Mouse (Mus musculus): ENCODE data around the gene Cop1. TPM values are rescaled to one million over a fixed set of nuclear protein-coding genes. Genes with fewer than 3 reads are reported as not detected.

Cop1 gene
- polyA plus RNA-seq, 1 experiment from 2014 or later, result 32.8 TPM

GRCm38 (mm10) chr1:159392667-159393066, 160.5 kb downstream of the Cop1 start:
- no peak for TF ChIP-seq CTCF (IDR thresholded peaks at IDR 0.05; ENCODE audit: low read depth)
- no peak for TF ChIP-seq EP300 (IDR thresholded peaks at IDR 0.05; ENCODE audit: low read depth)
- H3K36me3 ChIP-seq (replicated peaks; ENCODE audit: insufficient read depth, low read length), result no peaks in the 10 kb centered on the region
- no peak for DNase-seq
- WGBS (ENCODE audit: insufficient replicate concordance), result 50% methylated on average over 8 of the region's 8 CpGs
- no peak overlapping the region for H3K27ac ChIP-seq (ENCODE audit: low read depth)
- H3K9me3 ChIP-seq (ENCODE audit: low read length), result no peaks in the 10 kb centered on the region
- H3K27me3 ChIP-seq (ENCODE audit: insufficient read depth, low read length), result no peaks in the 10 kb centered on the region
- H3K9ac ChIP-seq (replicated peaks), result no peak overlapping the region
- H3K4me1 ChIP-seq (ENCODE audit: insufficient read depth), result no peaks in the 10 kb centered on the region
- ATAC-seq, result no peak
- H3K4me2 ChIP-seq (ENCODE audit: low read depth, low read length), result no peak overlapping the region
- H3K4me3 ChIP-seq (ENCODE audit: low read depth, low read length), result no peak overlapping the region

DNA sequence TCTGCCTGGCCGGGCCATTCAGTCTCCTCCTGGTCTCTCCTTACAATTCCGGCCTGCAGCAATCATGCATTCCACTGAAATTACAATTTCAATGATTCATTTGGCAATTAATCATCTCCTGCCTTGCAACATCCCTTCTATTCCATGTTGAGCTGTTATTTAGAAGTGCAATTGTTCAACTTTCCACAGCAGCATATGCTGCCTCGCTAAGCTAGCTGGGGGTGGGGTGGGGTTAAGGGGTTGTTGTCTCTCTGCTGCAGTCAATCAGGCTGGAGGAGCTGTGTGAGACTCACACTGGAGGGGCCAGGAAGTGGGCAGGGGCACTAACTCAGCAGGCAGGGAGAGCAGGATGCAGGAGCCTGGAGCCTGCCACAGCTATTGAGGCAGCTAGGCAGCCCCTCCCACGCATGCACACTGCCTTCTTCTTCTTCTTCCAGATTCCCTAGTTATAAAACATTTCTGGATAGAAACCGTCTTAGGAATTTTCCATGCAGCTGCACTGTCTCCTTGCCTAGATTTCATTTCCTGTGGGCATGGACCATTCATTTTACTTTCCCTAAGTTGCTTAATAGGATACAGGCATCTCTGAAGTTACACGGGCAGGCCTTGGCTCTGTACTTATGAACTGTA, 161.1 kb downstream of the Cop1 start:
- ATAC-seq (no peak), DNase-seq (no peak)
- Histone ChIP-seq H3K4me2 (ENCODE audit: low read depth, low read length) (no peak overlapping the region), H3K9me3 (ENCODE audit: low read length) (no peaks in the 10 kb centered on the region), H3K4me1 (ENCODE audit: insufficient read depth) (no peaks in the 10 kb centered on the region), H3K9ac (replicated peaks) (no peak overlapping the region), H3K27ac (ENCODE audit: low read depth) (no peak overlapping the region), H3K4me3 (ENCODE audit: low read depth, low read length) (no peak overlapping the region), H3K36me3 (replicated peaks; ENCODE audit: insufficient read depth, low read length) (no peaks in the 10 kb centered on the region), H3K27me3 (ENCODE audit: insufficient read depth, low read length) (no peaks in the 10 kb centered on the region)
- WGBS (ENCODE audit: insufficient replicate concordance), result 40% methylated on average over 6 of the region's 6 CpGs
- TF ChIP-seq CTCF (IDR thresholded peaks at IDR 0.05; ENCODE audit: low read depth) (no peak), EP300 (IDR thresholded peaks at IDR 0.05; ENCODE audit: low read depth) (no peak)

DNA sequence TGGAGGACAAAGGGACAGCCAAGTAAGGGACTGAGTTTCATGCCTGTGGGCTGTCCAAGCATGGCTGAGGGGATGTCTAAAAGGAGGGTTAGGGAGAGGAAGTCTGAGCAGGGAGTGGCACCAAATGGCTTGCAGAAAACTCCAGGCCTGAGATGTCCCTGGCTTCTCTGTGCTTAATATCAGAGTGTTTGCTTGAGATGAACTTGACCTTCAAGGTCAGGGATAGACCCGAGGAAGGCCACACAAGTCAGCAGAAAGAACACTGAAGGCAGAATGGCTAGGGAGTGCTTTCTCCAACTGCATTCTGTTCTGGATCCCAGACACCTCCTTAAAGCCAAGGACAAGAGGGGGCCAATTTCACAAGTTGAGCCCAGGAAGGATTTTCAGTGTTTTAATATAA, 161.8 kb downstream of the Cop1 start:
- Histone ChIP-seq H3K27ac (ENCODE audit: low read depth) (no peak overlapping the region), H3K4me1 (ENCODE audit: insufficient read depth) (no peaks in the 10 kb centered on the region), H3K27me3 (ENCODE audit: insufficient read depth, low read length) (no peaks in the 10 kb centered on the region), H3K4me3 (ENCODE audit: low read depth, low read length) (no peak overlapping the region), H3K9ac (replicated peaks) (no peak overlapping the region), H3K9me3 (ENCODE audit: low read length) (no peaks in the 10 kb centered on the region), H3K36me3 (replicated peaks; ENCODE audit: insufficient read depth, low read length) (no peaks in the 10 kb centered on the region), H3K4me2 (ENCODE audit: low read depth, low read length) (no peak overlapping the region)
- DNase-seq, result no peak
- TF ChIP-seq CTCF (IDR thresholded peaks at IDR 0.05; ENCODE audit: low read depth), result no peak
- no peak for TF ChIP-seq EP300 (IDR thresholded peaks at IDR 0.05; ENCODE audit: low read depth)
- WGBS (ENCODE audit: insufficient replicate concordance), result 57% methylated on average over 1 of the region's 1 CpGs
- no peak for ATAC-seq

GRCm38 (mm10) chr1:159396515-159396914, 164.4 kb downstream of the Cop1 start:
- Histone ChIP-seq H3K9ac (replicated peaks) (no peak overlapping the region), H3K9me3 (ENCODE audit: low read length) (no peaks in the 10 kb centered on the region), H3K27me3 (ENCODE audit: insufficient read depth, low read length) (no peaks in the 10 kb centered on the region), H3K27ac (ENCODE audit: low read depth) (no peak overlapping the region), H3K4me2 (ENCODE audit: low read depth, low read length) (peak overlapping the region; percentile 47; the same call in 1 of the 2 replicates), H3K4me3 (ENCODE audit: low read depth, low read length) (no peak overlapping the region), H3K36me3 (replicated peaks; ENCODE audit: insufficient read depth, low read length) (no peaks in the 10 kb centered on the region), H3K4me1 (ENCODE audit: insufficient read depth) (no peaks in the 10 kb centered on the region)
- 6% methylated on average over 9 of the region's 9 CpGs for WGBS (ENCODE audit: insufficient replicate concordance)
- ATAC-seq, result no peak
- DNase-seq, result peak; percentile 25
- TF ChIP-seq CTCF (IDR thresholded peaks at IDR 0.05; ENCODE audit: low read depth), result peak; percentile 74
- TF ChIP-seq EP300 (IDR thresholded peaks at IDR 0.05; ENCODE audit: low read depth), result no peak

Small RNA genes lying within 50 kb of the gene (microRNA-seq; reads per million reads assigned to microRNA genes)
- 50.7 reads per million, percentile 37 among the genes with 10 or more reads in this experiment for gene Mir1843b

Measured in liver, postnatal 0 days (tissue).